Mouse (Mus musculus) heart, adult 2 months (tissue): Measurements from ENCODE around the gene Pop7.

Source experiments
- CTCF ChIP-seq: fragments of 200-600 bp; IDR thresholded peaks from 2 replicates; pipeline ENCODE4 v1.8.1; 2022; ENCODE audit warnings: antibody characterized with exemption, mild to moderate bottlenecking, moderate library complexity
- POLR2A ChIP-seq: fragments of 200-500 bp; IDR thresholded peaks from 2 replicates; pipeline ENCODE4 v1.6.1; 2011; ENCODE audit warnings: mild to moderate bottlenecking, low read depth, low read length, control low read depth; ENCODE audit not compliant: insufficient read depth

DNA sequence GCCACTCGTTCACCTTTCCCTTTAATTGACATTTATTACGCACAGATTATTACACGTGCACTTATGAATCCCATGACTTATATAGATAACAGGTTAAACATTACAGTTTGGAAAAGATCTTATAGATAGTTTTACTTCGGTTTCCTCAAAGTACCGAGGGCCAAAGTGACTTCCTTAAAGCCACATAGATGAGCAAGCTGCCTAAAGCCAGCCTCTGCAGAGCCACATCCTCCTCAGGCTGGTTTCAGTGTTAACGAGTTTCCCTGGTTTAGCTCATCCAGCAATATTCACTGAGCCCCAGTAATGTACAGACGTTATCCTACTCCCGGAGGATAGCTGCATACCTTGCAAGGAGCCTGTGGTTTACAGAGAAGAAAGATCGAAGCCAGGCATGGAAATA is 33.0 kb upstream of the Pop7 start:
- TF ChIP-seq CTCF (no peak), POLR2A (no peak)
